In the genomic region with DNA sequence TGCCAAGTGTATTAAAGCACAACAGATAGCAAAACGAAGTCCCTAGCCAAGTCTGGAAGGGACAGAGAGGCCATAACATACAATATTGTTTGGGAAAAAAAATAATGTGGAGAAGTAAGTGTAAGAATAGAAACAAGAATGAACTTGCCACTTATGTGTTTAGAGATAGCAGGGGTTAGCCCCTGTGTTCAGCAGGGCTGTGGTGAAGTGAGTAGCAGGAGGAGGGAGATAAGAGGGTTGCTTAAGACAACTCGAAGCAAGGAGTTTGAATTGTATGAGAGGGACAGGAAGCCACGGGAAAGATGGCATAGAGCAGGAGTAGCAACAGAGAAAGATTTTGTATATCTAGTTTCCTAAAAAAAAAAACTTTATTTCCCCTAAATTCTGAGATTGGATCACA, we compare ENCODE assay signal across 21 mouse cellular contexts. TPM values are rescaled to one million over a fixed set of nuclear protein-coding genes. Genes with fewer than 3 reads are reported as not detected.
DNase-seq lines count a peak whose midpoint lies in the region; ATAC-seq and TF ChIP-seq lines count a peak whose summit lies in the region.
"Had no signal": no experiment of that assay in that cellular context is flagged by ENCODE, and none has a peak within 500 bp of the region (broad histone marks: within the 10 kb centered on the region; RNA-seq: fewer than 3 reads in every experiment).

No protein-coding gene starts in this region.

- no peak for TF ChIP-seq CTCF in liver, postnatal 0 days (IDR thresholded peaks at IDR 0.05; ENCODE audit: low read depth)

- peak; percentile 72 for ATAC-seq in heart, embryonic 12.5 days (ENCODE audit: insufficient number of reproducible peaks, low FRiP score)
- ATAC-seq in liver, postnatal 0 days: peak; percentile 86
- no peak for ATAC-seq in forebrain, embryonic 12.5 days (ENCODE audit: low FRiP score)

- H3K36me3 ChIP-seq in heart, embryonic 12.5 days: peaks cover 13% of the 10 kb centered on the region
- H3K36me3 ChIP-seq in liver, postnatal 0 days (replicated peaks; ENCODE audit: insufficient read depth, low read length): 0 out of 2 replicates have a peak, but pooled peaks cover 5% of the 10 kb centered on the region
- peaks cover 10% of the 10 kb centered on the region for H3K36me3 ChIP-seq in forebrain, embryonic 12.5 days (replicated peaks)

- WGBS in heart, embryonic 12.5 days: 22% methylated on average over 3 of the region's 3 CpGs
- WGBS in liver, postnatal 0 days (ENCODE audit: insufficient replicate concordance): 30% methylated on average over 3 of the region's 3 CpGs
- WGBS in forebrain, embryonic 12.5 days: 97% methylated on average over 3 of the region's 3 CpGs

- H3K27me3 ChIP-seq in heart, embryonic 12.5 days (replicated peaks): no peaks in the 10 kb centered on the region
- no peaks in the 10 kb centered on the region for H3K27me3 ChIP-seq in liver, postnatal 0 days (ENCODE audit: insufficient read depth, low read length)
- H3K27me3 ChIP-seq in forebrain, embryonic 12.5 days: no peaks in the 10 kb centered on the region
- H3K27me3 ChIP-seq: hindbrain, embryonic 13.5 days; kidney, embryonic 15.5 days had no signal

- H3K27ac ChIP-seq in heart, embryonic 12.5 days (ENCODE audit: poor library complexity, severe bottlenecking): no peak overlapping the region
- peak overlapping the region; percentile 56 for H3K27ac ChIP-seq in liver, postnatal 0 days (ENCODE audit: low read depth)
- no peak overlapping the region for H3K27ac ChIP-seq in forebrain, embryonic 12.5 days
- H3K27ac ChIP-seq: heart, adult 2 months; hindbrain, embryonic 13.5 days; kidney, embryonic 15.5 days had no signal

- no peak overlapping the region for H3K9ac ChIP-seq in heart, embryonic 12.5 days
- no peak overlapping the region for H3K9ac ChIP-seq in liver, postnatal 0 days (replicated peaks)
- H3K9ac ChIP-seq in forebrain, embryonic 12.5 days: no peak overlapping the region
- H3K9ac ChIP-seq: hindbrain, embryonic 13.5 days; kidney, embryonic 15.5 days had no signal

- intact Hi-C loops in heart, postnatal 10 days (cut with DNase I): no loop called here
- intact Hi-C loops in left cerebral cortex, postnatal 4 days (cut with DNase I): no loop called here

- no peak overlapping the region for H3K4me3 ChIP-seq in heart, embryonic 12.5 days
- H3K4me3 ChIP-seq in liver, postnatal 0 days (ENCODE audit: low read depth, low read length): no peak overlapping the region
- no peak overlapping the region for H3K4me3 ChIP-seq in forebrain, embryonic 12.5 days (replicated peaks)
- H3K4me3 ChIP-seq: heart, adult 2 months; hindbrain, embryonic 13.5 days; kidney, embryonic 15.5 days had no signal

- no peaks in the 10 kb centered on the region for H3K9me3 ChIP-seq in heart, embryonic 12.5 days (replicated peaks)
- H3K9me3 ChIP-seq in liver, postnatal 0 days (ENCODE audit: low read length): no peaks in the 10 kb centered on the region
- no peaks in the 10 kb centered on the region for H3K9me3 ChIP-seq in forebrain, embryonic 12.5 days
- H3K9me3 ChIP-seq: hindbrain, embryonic 13.5 days; kidney, embryonic 15.5 days had no signal

- H3K4me2 ChIP-seq in heart, embryonic 12.5 days: no peak overlapping the region
- H3K4me2 ChIP-seq in liver, postnatal 0 days (ENCODE audit: low read depth, low read length): peak overlapping the region; percentile 46
- no peak overlapping the region for H3K4me2 ChIP-seq in forebrain, embryonic 12.5 days
- H3K4me2 ChIP-seq: hindbrain, embryonic 13.5 days; kidney, embryonic 15.5 days had no signal

- TF ChIP-seq EP300 in liver, postnatal 0 days (IDR thresholded peaks at IDR 0.05; ENCODE audit: low read depth): peak; percentile 94

- no peak for DNase-seq in heart, postnatal 10 days
- peak; percentile 73 for DNase-seq in c-Kit-positive CD71-positive TER-119-positive erythroid progenitor cells, embryonic 14.5 days (ENCODE audit: low spot score)
- peak; percentile 72 for DNase-seq in liver
- no peak for DNase-seq in liver, postnatal 0 days
- no peak for DNase-seq in lung, postnatal 25 days (ENCODE audit: low spot score)
- no peak for DNase-seq in left cerebral cortex, postnatal 4 days
- DNase-seq: adrenal gland, postnatal 36 days; cerebellum, adult 9-11 months; embryo, embryonic 11 days; gastrocnemius, postnatal 10 days; heart, adult 2 months; heart, postnatal 14 days; kidney, postnatal 4 days; layer of hippocampus, adult 9-11 months; right cerebral cortex, postnatal 25 days; thymus, adult 2 months had no signal

- H3K4me1 ChIP-seq in heart, embryonic 12.5 days (replicated peaks): 0 out of 2 replicates have a peak, but pooled peaks cover 7% of the 10 kb centered on the region
- peaks cover 12% of the 10 kb centered on the region for H3K4me1 ChIP-seq in liver, postnatal 0 days (ENCODE audit: insufficient read depth)
- no peaks in the 10 kb centered on the region for H3K4me1 ChIP-seq in forebrain, embryonic 12.5 days
- H3K4me1 ChIP-seq: hindbrain, embryonic 13.5 days; kidney, embryonic 15.5 days had no signal

RNA-seq across cellular contexts. Expression of a gene that starts 20.8 kb away (rescaled TPM):
- polyA plus RNA-seq in heart, embryonic 12.5 days (2016; fragmentation: Nextera tagmentation; extraction: Ambion mirVana): 29.3 and 29.8 TPM in 2 replicates
- total RNA-seq in heart, postnatal 10 days (2021): 10 to 100 TPM in 1 of 2 experiments, 1 to 10 TPM in 1; 9.1 to 13.5 TPM
- polyA plus RNA-seq in liver, postnatal 0 days (2015; fragmentation: Nextera tagmentation; extraction: Ambion mirVana): 18.2 and 19.5 TPM in 2 replicates
- total RNA-seq in left cerebral cortex, postnatal 4 days (2021): 10 to 100 TPM; 23.6 to 25.9 TPM
- polyA plus RNA-seq in forebrain, embryonic 12.5 days (2016; fragmentation: Nextera tagmentation; extraction: Ambion mirVana): 84.1 and 88.7 TPM in 2 replicates

RNA-seq across cellular contexts. Expression of a gene that starts 21.6 kb away (rescaled TPM):
- 32.3 and 34.9 TPM in 2 replicates for polyA plus RNA-seq in heart, embryonic 12.5 days (2016; fragmentation: Nextera tagmentation; extraction: Ambion mirVana)
- 10 to 100 TPM; 21.1 to 23.2 TPM for total RNA-seq in heart, postnatal 10 days (2021)
- polyA plus RNA-seq in liver, postnatal 0 days (2015; fragmentation: Nextera tagmentation; extraction: Ambion mirVana): 13.2 and 15.5 TPM in 2 replicates
- total RNA-seq in left cerebral cortex, postnatal 4 days (2021): 10 to 100 TPM; 10.4 to 13.0 TPM
- 24.7 and 27.9 TPM in 2 replicates for polyA plus RNA-seq in forebrain, embryonic 12.5 days (2016; fragmentation: Nextera tagmentation; extraction: Ambion mirVana)

RNA-seq across cellular contexts. Expression of a gene that starts 57.6 kb away (rescaled TPM):
- 0.15 and 0.17 TPM in 2 replicates for polyA plus RNA-seq in heart, embryonic 12.5 days (2016; fragmentation: Nextera tagmentation; extraction: Ambion mirVana)
- under 1 TPM; 0.12 TPM for total RNA-seq in heart, postnatal 10 days (2021)
- 0.04 and 0.05 TPM in 2 replicates for polyA plus RNA-seq in liver, postnatal 0 days (2015; fragmentation: Nextera tagmentation; extraction: Ambion mirVana)
- total RNA-seq in left cerebral cortex, postnatal 4 days (2021): 1 to 10 TPM in 1 of 2 experiments, under 1 TPM in 1; 0.90 to 1.0 TPM
- polyA plus RNA-seq in forebrain, embryonic 12.5 days (2016; fragmentation: Nextera tagmentation; extraction: Ambion mirVana): 0.15 and 0.18 TPM in 2 replicates
- total RNA-seq: neutrophil, adult 5-6 weeks had no signal

Comparison
In these comparisons a context has a peak if more than half of its experiments do, and no peak if none do; other contexts are left out.
1. DNase-seq: peak in c-Kit-positive CD71-positive TER-119-positive erythroid progenitor cells, embryonic 14.5 days (single experiment) and liver (single experiment); none in heart, postnatal 10 days (0 of 2), liver, postnatal 0 days (single experiment), lung, postnatal 25 days (single experiment) and left cerebral cortex, postnatal 4 days (single experiment).